Mouse (Mus musculus) CD4-positive, CD25-positive, alpha-beta regulatory T cell, adult 2 months (primary cell): ENCODE measurements at regions not wholly inside any gene's neighbourhood (a gene's known extent, or its start where the extent isn't known, plus 50 kb on each side); places are given as distances from the start of the nearest gene placed in this dataset.

ENCODE experiments used
- DNase-seq: peaks from one replicate; pipeline ENCODE4 v3.0.0-alpha.2; 2012; ENCODE audit warnings: low read depth, low spot score

GRCm38 (mm10) chr11:84638353-84638752 lies 113.0 kb upstream of the Lhx1 start:
- no peak for DNase-seq

GRCm38 (mm10) chr11:84637268-84637667 lies 111.9 kb upstream of the Lhx1 start:
- DNase-seq: no peak

- no peak for DNase-seq
These were observed 109.7 kb upstream of the Lhx1 start for GRCm38 (mm10) chr11:84634990-84635389.

GRCm38 (mm10) chr11:84633300-84633699 lies 108.0 kb upstream of the Lhx1 start:
- no peak for DNase-seq

- DNase-seq: no peak
These were observed 102.8 kb upstream of the Lhx1 start for GRCm38 (mm10) chr11:84628111-84628510.

GRCm38 (mm10) chr11:84627685-84628084 lies 102.3 kb upstream of the Lhx1 start:
- no peak for DNase-seq

GRCm38 (mm10) chr11:84627259-84627658 lies 101.9 kb upstream of the Lhx1 start:
- DNase-seq: no peak

GRCm38 (mm10) chr11:84624100-84624499 lies 98.8 kb upstream of the Lhx1 start:
- DNase-seq: no peak

GRCm38 (mm10) chr11:84619713-84620112 lies 94.4 kb upstream of the Lhx1 start:
- no peak for DNase-seq

GRCm38 (mm10) chr11:84618576-84618975 lies 93.2 kb upstream of the Lhx1 start:
- peak; percentile 18 for DNase-seq

- DNase-seq: no peak
These were observed 87.8 kb upstream of the Lhx1 start for GRCm38 (mm10) chr11:84612982-84613720.

- DNase-seq: peak; percentile 2
These were observed 86.2 kb upstream of the Lhx1 start for GRCm38 (mm10) chr11:84611625-84611879.

GRCm38 (mm10) chr11:84610774-84611624 lies 85.7 kb upstream of the Lhx1 start:
- DNase-seq: no peak

- no peak for DNase-seq
These were observed 79.4 kb upstream of the Lhx1 start for GRCm38 (mm10) chr11:84604781-84605180.

- no peak for DNase-seq
These were observed 74.0 kb upstream of the Lhx1 start for GRCm38 (mm10) chr11:84599267-84599841.

- DNase-seq: no peak
These were observed 72.4 kb upstream of the Lhx1 start for GRCm38 (mm10) chr11:84597572-84598295.

- no peak for DNase-seq
These were observed 67.5 kb upstream of the Lhx1 start for GRCm38 (mm10) chr11:84592715-84593339.

GRCm38 (mm10) chr11:84587107-84587506 lies 61.8 kb upstream of the Lhx1 start:
- DNase-seq: no peak

- no peak for DNase-seq
These were observed 60.3 kb upstream of the Lhx1 start for GRCm38 (mm10) chr11:84585626-84586025.

GRCm38 (mm10) chr11:84578805-84579541 lies 53.6 kb upstream of the Lhx1 start:
- DNase-seq: no peak
